In the genomic region with DNA sequence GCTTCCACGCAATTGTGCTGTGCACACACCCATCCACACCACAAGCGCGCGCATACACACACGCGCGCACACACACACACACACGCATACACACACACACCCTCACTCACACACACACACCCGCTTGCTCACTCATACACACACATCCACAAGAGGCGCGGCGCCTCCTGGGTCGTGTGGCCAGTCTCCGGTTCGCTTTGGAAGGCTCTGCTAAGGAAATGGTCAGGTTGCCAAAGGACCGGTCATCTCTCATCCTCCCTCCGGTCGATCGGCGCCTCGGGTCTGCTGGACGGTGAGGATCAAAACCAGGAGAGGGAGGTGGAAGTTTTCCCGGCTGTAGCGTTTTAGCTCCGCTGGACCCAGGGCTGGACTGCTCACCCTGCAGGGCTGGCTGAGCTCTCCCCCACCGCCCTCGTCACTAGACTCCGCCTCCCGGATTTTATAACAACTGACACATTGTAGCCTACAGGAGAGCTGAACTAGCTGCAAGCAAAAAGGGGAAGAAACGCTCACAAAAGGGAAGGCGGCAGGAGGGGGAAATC, we compare ENCODE assay signal across 8 mouse cellular contexts. TPM values are rescaled to one million over a fixed set of nuclear protein-coding genes. Genes with fewer than 3 reads are reported as not detected.
A peak's percentile ranks its signal among the peaks of the same experiment; 100 is the strongest.
DNase-seq lines count a peak whose midpoint lies in the region; ATAC-seq lines count a peak whose summit lies in the region.

Gene Srgap3, minus strand, starts transcription at position 372 of the 542 bp plus-strand sequence.

- peak; percentile 84 for ATAC-seq in common myeloid progenitor, adult 5-6 weeks (replicated peaks; ENCODE audit: low read depth, poor library complexity, severe bottlenecking)
- ATAC-seq in intestine, embryonic 14.5 days (replicated peaks; ENCODE audit: low FRiP score, low TSS enrichment, low read depth), result peak; percentile 90
- peak; percentile 87 for ATAC-seq in megakaryocyte progenitor cell, adult 5-6 weeks (replicated peaks; ENCODE audit: poor library complexity)

- H3K36me3 ChIP-seq in intestine, embryonic 14.5 days (ENCODE audit: control insufficient read depth, insufficient read depth, low read length), result no peaks in the 10 kb centered on the region

- no peaks in the 10 kb centered on the region for H3K27me3 ChIP-seq in intestine, embryonic 14.5 days (replicated peaks; ENCODE audit: control insufficient read depth, insufficient read depth, low read length)

- H3K4me2 ChIP-seq in intestine, embryonic 14.5 days (ENCODE audit: low read length), result peak within 1 kb of the TSS; percentile 51

- H3K27ac ChIP-seq in intestine, embryonic 14.5 days (ENCODE audit: low read depth), result peak within 1 kb of the TSS; percentile 69

- DNase-seq in adrenal gland, adult (ENCODE audit: inconsistent age in 2 of 2, low spot score in 1 of 2), result peak; percentile 87 to 95
- DNase-seq in gastrocnemius, postnatal 14 days, result peak; percentile 83
- peak; percentile 91 for DNase-seq in intestine, embryonic 14.5 days (ENCODE audit: low spot score)
- DNase-seq in left cerebral cortex, postnatal 10 days (ENCODE audit: extremely low spot score in 1 of 2, low spot score in 2 of 2), result peak; percentile 78 to 86
- DNase-seq in right cerebral cortex, postnatal 14 days, result peak; percentile 74
- DNase-seq in yolk sac, embryonic 10.5 days (ENCODE audit: low spot score), result peak; percentile 69

- H3K4me1 ChIP-seq in intestine, embryonic 14.5 days (replicated peaks; ENCODE audit: control insufficient read depth, insufficient read depth, low read length), result peaks cover 24% of the 10 kb centered on the region

- peak within 1 kb of the TSS; percentile 68 for H3K9ac ChIP-seq in intestine, embryonic 14.5 days (ENCODE audit: low read length)

- under 1% methylated on average over 31 of the region's 31 CpGs for WGBS in intestine, embryonic 14.5 days

- no peaks in the 10 kb centered on the region for H3K9me3 ChIP-seq in intestine, embryonic 14.5 days (ENCODE audit: control insufficient read depth, low read length)

- intact Hi-C loops in gastrocnemius, postnatal 14 days (cut with DNase I; ENCODE audit: low total_unique reads), result no loop called here
- intact Hi-C loops in left cerebral cortex, postnatal 10 days (cut with DNase I), result loop anchor here (5.0 kb wide), 2 partner anchors 50 to 230 kb away; no protein-coding TSS in a partner anchor

- peak within 1 kb of the TSS; percentile 77 for H3K4me3 ChIP-seq in intestine, embryonic 14.5 days (ENCODE audit: low read depth, low read length)

RNA-seq across cellular contexts. Expression of gene Srgap3, which starts in this region (rescaled TPM):
- total RNA-seq in common myeloid progenitor, adult 5-6 weeks (2017), result 2.5 and 8.0 TPM in 2 replicates
- 1 to 10 TPM; 4.1 to 5.0 TPM for total RNA-seq in gastrocnemius, postnatal 14 days (2021)
- polyA plus RNA-seq in intestine, embryonic 14.5 days (2014; fragmentation: Nextera tagmentation; extraction: Ambion mirVana), result 5.5 and 6.8 TPM in 2 replicates
- 100 to 1,000 TPM; 257 to 266 TPM for total RNA-seq in left cerebral cortex, postnatal 10 days (2021)
- 2.0 and 2.5 TPM in 2 replicates for total RNA-seq in megakaryocyte progenitor cell, adult 5-6 weeks (2015)
- total RNA-seq in megakaryocyte progenitor cell, adult 5-6 weeks (2017), result 0.79 and 1.9 TPM in 2 replicates

Comparison
In these comparisons a context has a peak if more than half of its experiments do, and no peak if none do; other contexts are left out.
1. Peak in every context shown above with its lines: DNase-seq, ATAC-seq, H3K4me3 ChIP-seq and H3K27ac ChIP-seq.
2. RNA of gene Srgap3 (total RNA-seq): 257 to 266 TPM in left cerebral cortex, postnatal 10 days; 2.5 to 8.0 TPM in common myeloid progenitor, adult 5-6 weeks, 4.1 to 5.0 TPM in gastrocnemius, postnatal 14 days and 0.79 to 2.5 TPM in megakaryocyte progenitor cell, adult 5-6 weeks; every median in the first group is over 10 times any median in the second.